Mouse (Mus musculus) MEL (cell line): ENCODE measurements around the gene Stambp.

ENCODE experiments used
- CHD1 ChIP-seq: IDR thresholded peaks from 2 replicates; pipeline ENCODE4 v1.6.1; 2012; ENCODE audit warnings: low read depth, mild to moderate bottlenecking, inconsistent platforms, low read length, improper control_type of control experiment
- CTCF ChIP-seq, 3 experiments: IDR thresholded peaks in 2 of 3; conservative IDR thresholded peaks in 1 of 3; 2 replicates each; pipeline ENCODE4 v1.5.1; 2011 to 2012; ENCODE audit warnings: low read length in 3 of 3, low read depth in 2 of 3, mild to moderate bottlenecking in 2 of 3, improper control_type of control experiment in 1 of 3, inconsistent platforms in 1 of 3, mixed read lengths in 1 of 3, moderate library complexity in 1 of 3; ENCODE audit not compliant: control insufficient read depth in 1 of 3, insufficient read depth in 1 of 3, poor library complexity in 1 of 3, severe bottlenecking in 1 of 3
- EP300 ChIP-seq, 2 experiments: IDR thresholded peaks; 2 replicates each; pipeline ENCODE4 v1.6.1; 2011; ENCODE audit warnings: improper control_type of control experiment in 2 of 2, low read length in 2 of 2, low read depth in 1 of 2, mild to moderate bottlenecking in 1 of 2
- GATA1 ChIP-seq: IDR thresholded peaks from 2 replicates; pipeline ENCODE4 v1.6.1; 2011; ENCODE audit warnings: low read depth, low read length, improper control_type of control experiment
- HCFC1 ChIP-seq: IDR thresholded peaks from 2 replicates; pipeline ENCODE4 v1.6.1; 2012; ENCODE audit warnings: low read depth, mild to moderate bottlenecking, inconsistent platforms, low read length, improper control_type of control experiment, moderate library complexity
- POLR2A ChIP-seq, 2 experiments: IDR thresholded peaks; 2 replicates each; pipeline ENCODE4 v1.6.1; 2011 to 2012; ENCODE audit warnings: low read length in 2 of 2, mild to moderate bottlenecking in 2 of 2, control low read depth in 1 of 2, improper control_type of control experiment in 1 of 2, low read depth in 1 of 2, moderate library complexity in 1 of 2; ENCODE audit not compliant: control insufficient read depth in 1 of 2, insufficient read depth in 1 of 2, poor library complexity in 1 of 2
- USF2 ChIP-seq, 2 experiments: IDR thresholded peaks; 2 replicates each; pipeline ENCODE4 v1.6.1; 2011 to 2012; ENCODE audit warnings: improper control_type of control experiment in 2 of 2, low read length in 2 of 2, borderline replicate concordance in 1 of 2, inconsistent platforms in 1 of 2, low read depth in 1 of 2, mild to moderate bottlenecking in 1 of 2; ENCODE audit not compliant: insufficient read depth in 1 of 2
- ZMIZ1 ChIP-seq: IDR thresholded peaks from 2 replicates; pipeline ENCODE4 v1.6.1; 2012; ENCODE audit warnings: low read depth, mild to moderate bottlenecking, inconsistent platforms, low read length, improper control_type of control experiment, moderate library complexity

DNA sequence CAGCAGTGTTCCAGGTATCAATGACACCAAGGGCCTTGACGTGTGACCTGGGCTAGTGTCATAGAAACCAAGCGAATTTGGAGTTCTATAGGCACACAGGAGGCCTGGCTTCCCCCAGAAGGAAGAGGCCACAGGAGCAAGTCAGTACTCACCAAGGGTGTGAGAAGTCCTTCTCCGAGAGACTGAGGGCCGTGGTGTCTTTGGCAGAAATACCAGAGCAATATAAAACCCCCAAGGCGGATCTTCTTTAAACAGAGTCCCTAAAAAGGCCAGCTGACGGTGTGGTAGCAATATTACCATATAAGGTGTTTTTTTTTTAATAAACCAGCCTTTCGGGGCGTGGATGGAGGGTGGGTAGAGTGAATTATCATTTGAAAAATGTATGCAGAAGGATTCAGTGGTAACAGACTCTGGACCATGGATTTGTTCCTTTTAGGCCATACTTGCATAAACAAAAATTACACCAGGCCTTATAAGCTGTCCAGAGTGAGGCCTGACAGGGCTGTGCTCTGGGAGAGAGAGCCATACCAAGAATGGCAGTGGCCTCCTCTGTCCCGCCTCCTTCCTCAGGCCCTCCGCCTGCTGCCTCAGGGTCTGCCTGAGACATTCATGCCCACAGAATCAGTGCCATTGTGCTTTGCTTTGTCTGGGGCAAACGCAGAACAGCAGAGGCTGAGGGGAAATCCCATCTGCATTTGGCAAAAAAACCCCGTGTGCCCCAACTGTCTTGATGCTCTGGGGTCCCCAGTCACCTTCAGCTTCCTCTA lies 36.3 kb downstream of the Stambp start, which contains the start of gene Actg2:
- TF ChIP-seq USF2 (IDR thresholded peaks at IDR 0.05; ENCODE audit: borderline replicate concordance in 1 of 2, insufficient read depth in 1 of 2, low read depth in 1 of 2, low read length in 2 of 2) (no peak), POLR2A (IDR thresholded peaks at IDR 0.05; ENCODE audit: control insufficient read depth in 1 of 2, insufficient read depth in 1 of 2, low read depth in 1 of 2, low read length in 2 of 2, poor library complexity in 1 of 2) (no peak), EP300 (IDR thresholded peaks at IDR 0.05; ENCODE audit: low read depth in 1 of 2, low read length in 2 of 2) (no peak), ZMIZ1 (no peak), CTCF (IDR thresholded peaks at IDR 0.05 in 2 of 3, conservative IDR thresholded peaks at IDR 0.05 in 1 of 3; ENCODE audit: control insufficient read depth in 1 of 3, insufficient read depth in 1 of 3, low read depth in 2 of 3, low read length in 3 of 3, poor library complexity in 1 of 3, severe bottlenecking in 1 of 3) (no peak), HCFC1 (no peak), GATA1 (no peak), CHD1 (no peak)
